12 mouse cellular contexts compared by ENCODE assay signal in genomic region chr8:21703545-21703944, GRCm38 (mm10). TPM values are rescaled to one million over a fixed set of nuclear protein-coding genes. Genes with fewer than 3 reads are reported as not detected.
"Had no signal": no experiment of that assay in that cellular context is flagged by ENCODE, and none has a peak within 500 bp of the region (broad histone marks: within the 10 kb centered on the region; RNA-seq: fewer than 3 reads in every experiment).

Gene AY761184 (minus strand): TSS chr8:21703645.

RNA-seq across cellular contexts. Expression of gene AY761184, which starts in this region (rescaled TPM):
- polyA plus RNA-seq: neural tube, embryonic 12.5 days; neural tube, embryonic 13.5 days; neural tube, embryonic 14.5 days; neural tube, embryonic 15.5 days; spleen, adult 2 months; stomach, embryonic 14.5 days; stomach, embryonic 15.5 days; stomach, embryonic 16.5 days; stomach, postnatal 0 days; testis, adult 2 months; thymus, postnatal 0 days; urinary bladder, adult 2 months had no signal
